Mouse (Mus musculus) CH12.LX (cell line): ENCODE results near the gene Cntfr.

Source experiments
- BHLHE40 ChIP-seq: IDR thresholded peaks from 2 replicates; pipeline ENCODE4 v1.6.1; 2011; ENCODE audit warnings: mild to moderate bottlenecking, low read depth, low read length, improper control_type of control experiment
- CTCF ChIP-seq, 2 experiments: IDR thresholded peaks in 1 of 2; conservative IDR thresholded peaks in 1 of 2; 2 replicates each; pipeline ENCODE4 v1.5.1; 2011 to 2012; ENCODE audit warnings: low read depth in 2 of 2, low read length in 2 of 2, improper control_type of control experiment in 1 of 2, inconsistent platforms in 1 of 2, mild to moderate bottlenecking in 1 of 2, moderate library complexity in 1 of 2
- MXI1 ChIP-seq: IDR thresholded peaks from 2 replicates; pipeline ENCODE4 v1.6.1; 2011; ENCODE audit warnings: mild to moderate bottlenecking, low read depth, low read length, improper control_type of control experiment
- MYC ChIP-seq: IDR thresholded peaks from 2 replicates; pipeline ENCODE4 v1.6.1; 2011; ENCODE audit warnings: low read depth, mild to moderate bottlenecking, improper control_type of control experiment, low read length
- POLR2A ChIP-seq: IDR thresholded peaks from 2 replicates; pipeline ENCODE4 v1.6.1; 2011; ENCODE audit warnings: low read depth, mild to moderate bottlenecking, improper control_type of control experiment, low read length
- POLR2AphosphoS2 ChIP-seq: IDR thresholded peaks from 2 replicates; pipeline ENCODE4 v1.6.1; 2011; ENCODE audit warnings: low read depth, low read length, improper control_type of control experiment
- USF1 ChIP-seq: IDR thresholded peaks from 2 replicates; pipeline ENCODE4 v1.6.1; 2014; ENCODE audit warnings: low read depth, mild to moderate bottlenecking, inconsistent platforms, low read length, improper control_type of control experiment
- ZNF384 ChIP-seq: IDR thresholded peaks from 2 replicates; pipeline ENCODE4 v1.6.1; 2012; ENCODE audit warnings: low read depth, low read length, improper control_type of control experiment, inconsistent platforms

DNA sequence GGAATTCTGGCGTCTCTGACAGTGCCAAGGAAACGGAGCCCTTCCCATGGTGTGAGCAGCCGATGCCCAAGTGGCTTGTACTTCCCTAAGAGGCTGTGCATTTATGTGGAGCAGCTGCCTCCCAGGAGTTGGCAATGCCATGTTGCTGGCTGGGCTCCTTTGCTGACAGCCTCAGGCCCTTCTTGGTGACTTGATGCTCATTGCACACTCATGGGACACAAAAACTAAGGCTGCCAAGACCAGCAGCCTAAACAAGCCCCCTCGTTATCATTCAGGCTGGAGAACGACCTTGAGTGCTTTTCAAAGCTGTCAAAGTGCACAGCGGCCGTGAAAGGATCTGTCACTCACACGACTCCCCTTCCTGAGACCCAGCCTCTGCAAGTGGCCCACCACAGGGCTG is 84.7 kb downstream of the Cntfr start:
- TF ChIP-seq POLR2A = no peak
- no peak for TF ChIP-seq BHLHE40
- no peak for TF ChIP-seq USF1
- TF ChIP-seq CTCF (conservative IDR thresholded peaks at IDR 0.05 in 1 of 2, IDR thresholded peaks at IDR 0.05 in 1 of 2; ENCODE audit: low read depth in 2 of 2, low read length in 2 of 2) = no peak
- TF ChIP-seq MXI1 = no peak
- TF ChIP-seq MYC = no peak
- TF ChIP-seq POLR2AphosphoS2 = no peak
- TF ChIP-seq ZNF384 = no peak
